Mouse (Mus musculus) T-helper 1 cell (primary cell): Measurements from ENCODE around the gene Sugp1.
"Not testable (repeated sequence)": the region's sequence is repeated elsewhere in the genome, so short reads cannot be mapped to it uniquely, and the experiment has no call there.

Source experiments
- in situ Hi-C: fragments of 300-600 bp; cut with MboI, MseI; formaldehyde crosslinking; loops from one replicate; pipeline ENCODE4 v1.15.1; 2025; ENCODE audit warnings: high pct_unique_total_duplicates

The Sugp1 gene

DNA sequence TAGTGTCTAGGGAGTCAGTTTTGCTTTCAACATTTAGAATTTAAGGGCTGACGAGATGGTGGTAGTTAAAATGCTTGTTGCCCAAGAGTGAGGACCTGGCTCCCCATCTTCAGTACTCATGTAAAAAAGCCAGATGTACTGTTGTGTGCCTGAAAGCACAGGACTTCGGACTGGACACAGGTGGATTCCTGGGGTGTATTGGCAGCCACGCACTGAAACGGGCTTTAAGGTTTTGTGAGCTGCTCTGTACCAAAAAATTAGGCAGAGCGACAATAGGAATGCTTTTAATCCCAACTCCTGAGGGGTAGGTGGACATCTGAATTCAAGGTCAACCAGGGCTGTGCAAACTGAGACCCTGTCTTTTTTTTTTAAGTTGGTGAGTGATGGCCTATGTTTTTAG is 1.4 kb downstream of the Sugp1 start:
- in situ Hi-C loops = no loop called here

DNA sequence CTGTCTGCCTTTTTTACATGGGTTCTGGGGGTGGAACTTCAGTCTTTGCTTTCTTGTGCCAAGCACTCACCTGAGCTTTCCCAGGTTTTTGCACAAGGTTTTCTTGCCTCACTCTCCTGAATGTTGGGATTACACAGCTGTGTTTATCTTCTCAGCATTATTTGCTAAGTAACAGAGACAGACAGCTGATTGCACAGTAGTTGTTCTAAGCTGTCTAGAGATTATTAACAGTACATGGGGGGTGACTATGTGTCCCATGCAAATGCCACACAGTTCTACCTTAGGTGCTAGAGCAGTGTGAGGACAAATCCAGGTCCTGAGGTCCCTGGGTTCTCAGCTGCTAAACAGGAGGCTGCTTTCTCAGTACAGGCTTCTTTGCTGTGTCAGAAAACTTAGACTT is 7.0 kb downstream of the Sugp1 start:
- in situ Hi-C loops = no loop called here

DNA sequence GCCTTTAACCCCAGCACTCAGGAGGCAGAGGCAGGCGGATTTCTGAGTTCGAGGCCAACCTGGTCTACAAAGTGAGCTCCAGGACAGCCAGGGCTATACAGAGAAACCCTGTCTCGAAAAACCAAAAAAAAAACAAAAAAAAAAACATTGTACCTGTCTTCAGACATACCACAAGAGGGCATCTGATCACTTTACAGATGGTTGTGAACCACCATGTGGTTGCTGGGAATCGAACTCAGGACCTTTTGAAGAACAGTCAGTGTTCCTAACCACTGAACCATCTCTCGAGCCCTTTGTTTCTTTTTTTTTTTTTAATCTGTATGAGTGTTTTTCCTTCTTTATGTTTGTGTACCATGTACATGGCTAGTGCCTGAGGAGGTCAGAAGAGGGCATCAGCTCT is 7.8 kb downstream of the Sugp1 start:
- in situ Hi-C loops = not testable (repeated sequence)

DNA sequence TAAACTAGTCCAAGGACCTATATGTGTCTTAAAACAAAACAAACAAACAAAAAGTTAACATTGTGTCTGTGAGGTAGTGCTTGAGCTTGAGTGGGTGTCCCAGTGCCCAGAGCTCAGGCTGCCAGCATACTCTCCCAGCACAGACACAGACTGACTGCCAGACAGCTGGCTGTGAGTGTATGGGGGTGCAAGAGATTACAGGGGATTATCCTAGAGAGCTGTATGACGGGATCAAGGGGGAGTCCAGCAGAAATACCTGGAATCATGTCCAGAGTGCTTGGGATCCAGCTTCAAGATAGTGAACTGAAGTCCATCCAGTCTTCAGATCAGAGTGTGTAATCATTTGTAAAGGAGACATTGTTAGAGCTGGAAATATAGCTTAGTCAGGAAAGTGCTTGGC is 15.1 kb downstream of the Sugp1 start:
- in situ Hi-C loops = no loop called here

DNA sequence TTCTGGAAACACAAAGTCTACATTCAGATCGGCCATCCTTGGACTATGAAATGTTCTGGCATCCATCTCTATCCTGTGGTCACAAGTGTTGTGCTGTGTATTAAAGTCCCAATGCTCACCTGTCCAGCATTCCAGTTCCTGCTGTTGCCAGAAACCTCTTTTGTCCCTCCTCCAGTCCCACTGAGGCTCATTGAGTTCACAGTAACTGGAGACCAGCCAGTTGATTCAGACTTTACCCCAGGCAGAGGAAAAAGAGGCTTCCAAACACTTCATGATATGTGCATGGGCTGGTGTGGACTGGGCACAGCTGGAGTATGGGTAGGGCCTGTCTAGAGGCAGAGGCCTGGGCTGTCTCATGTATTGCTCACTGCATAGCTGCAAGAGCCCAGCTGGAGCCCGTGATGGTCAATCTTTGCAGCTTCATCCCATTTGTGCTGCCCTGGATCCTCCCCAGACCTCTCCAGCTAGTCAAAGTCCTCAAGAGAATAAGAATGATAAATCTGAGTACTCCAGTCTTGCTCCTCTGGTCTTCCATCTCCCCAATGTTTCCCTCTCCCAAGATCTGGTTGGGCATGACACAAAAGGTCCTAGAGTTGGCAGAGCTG is 29.3 kb downstream of the Sugp1 start:
- in situ Hi-C loops = no loop called here

DNA sequence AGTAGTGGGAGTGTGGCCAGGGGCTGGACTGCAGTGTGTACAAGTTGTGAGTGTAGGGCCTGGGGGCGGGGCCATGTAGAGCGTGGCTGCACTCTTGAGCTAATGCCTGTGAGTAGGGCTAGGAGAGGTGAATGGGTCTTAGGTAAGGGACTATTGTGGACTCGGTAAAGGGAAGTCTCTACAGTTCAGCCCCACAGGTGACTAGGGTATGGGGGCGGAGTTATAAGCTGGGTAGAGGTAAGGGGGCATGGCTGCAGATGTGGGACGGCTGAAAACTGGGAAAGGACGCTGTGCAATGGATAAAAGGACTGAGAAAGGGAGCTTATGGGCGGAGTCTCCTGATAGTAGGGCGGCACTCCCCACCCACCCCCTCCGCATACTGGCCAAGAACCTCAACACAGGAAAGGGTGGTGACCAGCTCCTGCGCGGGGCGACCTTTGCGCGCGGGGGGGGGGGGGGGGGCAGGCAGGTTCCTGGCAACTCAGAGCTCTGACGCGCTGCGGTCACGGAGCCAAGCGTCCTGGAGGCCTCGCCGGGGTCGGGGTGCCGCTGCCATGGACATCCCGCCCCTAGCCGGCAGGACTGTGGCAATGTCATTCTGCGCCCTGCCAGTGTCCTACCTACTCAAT is 29.9 kb downstream of the Sugp1 start, which contains the start of gene Tm6sf2:
Gene Tm6sf2 (plus strand): TSS at position 484 of the 629 bp plus-strand sequence.
- in situ Hi-C loops = no loop called here

DNA sequence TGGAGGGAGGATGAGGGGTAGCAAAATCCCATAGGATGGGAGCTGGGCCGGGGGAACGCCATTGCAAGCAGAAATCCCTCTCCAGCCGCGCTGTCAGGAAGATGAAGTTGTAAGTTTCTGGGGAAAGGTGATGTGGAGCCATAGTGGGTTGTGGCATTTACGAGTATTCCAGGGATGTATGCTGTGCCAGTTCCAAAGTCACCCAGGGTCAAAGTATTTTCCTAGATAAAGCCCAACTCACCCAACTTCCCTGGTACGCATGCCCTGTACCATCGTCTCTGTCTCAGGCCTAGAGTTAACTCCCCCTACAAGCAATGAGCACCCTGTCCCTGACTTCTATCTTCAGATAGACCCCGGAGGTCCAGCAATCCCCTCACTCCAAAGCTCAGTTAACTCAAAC is 30.5 kb downstream of the Sugp1 start:
- in situ Hi-C loops = no loop called here

DNA sequence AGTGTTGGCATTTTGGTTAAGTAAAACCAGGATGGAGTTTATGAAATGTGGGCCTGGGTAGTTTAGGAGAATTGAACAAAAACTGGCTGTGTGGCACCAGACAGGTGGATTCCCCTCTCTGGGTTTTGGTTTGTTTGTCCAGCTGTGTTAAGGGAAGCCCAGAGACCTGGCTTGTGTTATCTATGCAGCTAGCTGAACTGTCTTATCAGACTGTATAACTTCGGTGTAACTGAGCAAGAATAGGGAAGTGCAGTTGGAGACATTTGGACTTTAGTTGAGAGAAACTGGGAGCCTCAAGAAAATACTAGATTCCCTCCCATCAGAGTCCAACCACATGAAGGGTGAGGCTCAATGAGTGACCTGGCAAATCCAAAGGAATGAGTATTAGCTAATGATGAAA is 31.1 kb downstream of the Sugp1 start:
- in situ Hi-C loops = no loop called here

DNA sequence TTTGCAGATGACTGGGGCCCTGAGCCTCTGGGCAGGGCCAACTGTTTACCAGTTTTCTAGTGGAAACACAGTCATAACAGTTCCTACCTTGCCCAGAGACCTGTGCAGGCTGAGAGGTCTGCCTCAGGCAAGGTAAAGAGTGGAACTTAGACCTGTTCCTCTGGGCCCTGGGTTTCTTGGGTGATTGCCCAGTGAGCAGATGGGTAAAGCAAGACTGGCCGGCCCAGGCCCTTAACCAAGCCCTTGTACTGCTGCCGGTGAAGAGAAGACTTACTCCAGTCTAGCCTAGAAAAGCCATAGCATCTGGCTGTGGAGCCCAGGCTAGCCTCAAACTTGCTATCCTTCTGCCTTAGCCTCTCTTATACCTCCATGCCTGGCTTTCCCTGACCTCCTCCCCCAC is 39.4 kb downstream of the Sugp1 start:
- in situ Hi-C loops = no loop called here

DNA sequence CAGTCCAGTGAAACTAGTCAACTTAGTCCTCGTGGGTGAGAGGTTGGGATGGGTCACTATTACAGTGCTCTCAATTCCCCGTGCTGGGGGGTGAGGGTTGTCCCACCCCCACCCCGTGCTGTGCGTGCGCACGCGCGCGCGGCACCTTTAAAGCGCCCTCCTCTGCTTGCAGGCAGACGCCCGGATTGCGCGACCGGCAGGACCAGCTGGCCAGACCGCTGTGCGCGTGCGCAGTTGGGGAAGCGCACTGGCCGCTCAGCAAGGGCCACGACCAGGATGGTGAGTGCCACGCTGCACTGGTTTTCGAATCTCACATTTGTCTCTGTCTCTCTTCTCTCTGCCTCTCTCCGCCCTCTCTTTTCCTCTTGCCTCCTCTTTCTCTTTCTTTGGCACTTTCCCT is 40.7 kb downstream of the Sugp1 start, which contains the start of gene Hapln4:
Gene Hapln4 (plus strand): TSS at position 173 of the 400 bp plus-strand sequence.
- in situ Hi-C loops = no loop called here

DNA sequence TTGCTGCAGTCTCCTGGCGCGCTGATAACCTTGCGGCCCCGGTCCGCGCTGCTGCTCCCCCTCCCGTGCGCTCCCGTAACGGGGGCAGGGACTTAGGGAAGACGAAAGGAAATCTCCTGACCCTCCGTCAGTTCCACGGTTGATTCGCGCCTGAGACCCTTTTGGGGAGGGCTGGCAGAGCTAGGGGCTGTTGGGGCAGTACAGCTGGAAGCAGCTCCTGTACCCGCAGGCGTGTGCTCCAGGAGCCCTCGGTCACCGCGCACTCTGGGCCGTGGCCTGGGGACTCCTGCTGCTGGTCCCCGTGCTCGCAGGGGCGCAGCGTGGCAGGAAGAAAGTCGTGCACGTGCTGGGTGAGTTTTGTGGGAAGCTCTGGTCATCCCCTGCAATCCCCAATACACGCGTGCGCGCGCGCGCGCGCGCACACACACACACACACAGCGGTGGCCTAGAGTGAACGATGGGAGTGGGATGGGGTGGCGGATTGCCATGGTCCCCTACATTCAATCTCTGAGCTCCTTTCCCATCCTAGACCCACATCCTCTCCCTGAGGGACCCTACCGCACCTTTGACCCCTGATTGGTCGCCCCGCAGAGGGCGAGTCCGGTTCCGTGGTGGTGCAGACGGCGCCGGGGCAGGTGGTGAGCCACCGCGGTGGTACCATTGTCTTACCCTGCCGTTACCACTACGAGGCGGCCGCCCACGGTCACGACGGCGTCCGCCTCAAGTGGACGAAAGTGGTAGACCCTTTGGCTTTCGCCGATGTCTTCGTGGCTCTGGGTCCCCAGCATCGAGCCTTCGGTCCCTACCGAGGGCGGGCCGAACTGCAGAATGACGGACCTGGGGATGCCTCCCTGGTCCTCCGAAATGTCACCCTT is 41.8 kb downstream of the Sugp1 start:
- in situ Hi-C loops = no loop called here

DNA sequence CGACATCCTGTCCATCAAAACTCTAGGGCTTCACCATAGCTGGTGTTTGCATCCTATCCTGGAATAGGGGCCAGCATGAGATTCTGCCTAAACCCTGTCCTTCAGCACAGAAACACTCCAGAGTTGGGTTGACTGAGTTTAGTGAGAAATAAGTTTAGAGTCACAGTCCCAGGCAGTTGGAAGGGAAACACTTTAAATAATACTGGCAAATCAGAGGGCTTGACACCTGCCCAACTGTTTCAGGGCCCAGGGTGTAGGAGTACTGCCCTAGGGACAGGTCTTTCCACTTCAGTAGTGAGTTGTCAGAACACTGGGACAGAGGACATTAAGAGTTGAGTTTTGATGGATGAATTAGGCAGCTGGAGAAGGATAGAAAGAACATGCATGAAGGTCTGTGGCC is 43.5 kb downstream of the Sugp1 start:
- in situ Hi-C loops = no loop called here

DNA sequence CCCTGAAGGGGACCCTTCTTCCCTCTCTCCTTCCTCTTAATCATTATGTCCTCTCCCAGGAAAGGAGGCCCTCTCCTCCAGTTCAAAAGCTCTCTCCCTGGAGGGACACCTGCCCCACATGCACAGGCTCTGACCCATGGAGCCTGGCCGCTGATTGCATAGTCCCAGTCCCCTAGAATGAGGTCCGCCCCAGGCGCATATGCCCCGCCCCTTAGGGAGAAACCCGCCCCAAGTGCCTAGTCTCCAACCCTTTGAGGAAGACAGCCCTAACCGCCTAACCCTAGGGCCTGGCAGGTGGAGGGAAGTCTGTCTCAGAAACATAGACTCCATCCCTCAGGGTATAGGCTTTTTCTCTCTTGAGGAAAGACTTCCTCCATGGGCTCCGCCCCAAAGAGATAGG is 44.6 kb downstream of the Sugp1 start:
- in situ Hi-C loops = no loop called here

DNA sequence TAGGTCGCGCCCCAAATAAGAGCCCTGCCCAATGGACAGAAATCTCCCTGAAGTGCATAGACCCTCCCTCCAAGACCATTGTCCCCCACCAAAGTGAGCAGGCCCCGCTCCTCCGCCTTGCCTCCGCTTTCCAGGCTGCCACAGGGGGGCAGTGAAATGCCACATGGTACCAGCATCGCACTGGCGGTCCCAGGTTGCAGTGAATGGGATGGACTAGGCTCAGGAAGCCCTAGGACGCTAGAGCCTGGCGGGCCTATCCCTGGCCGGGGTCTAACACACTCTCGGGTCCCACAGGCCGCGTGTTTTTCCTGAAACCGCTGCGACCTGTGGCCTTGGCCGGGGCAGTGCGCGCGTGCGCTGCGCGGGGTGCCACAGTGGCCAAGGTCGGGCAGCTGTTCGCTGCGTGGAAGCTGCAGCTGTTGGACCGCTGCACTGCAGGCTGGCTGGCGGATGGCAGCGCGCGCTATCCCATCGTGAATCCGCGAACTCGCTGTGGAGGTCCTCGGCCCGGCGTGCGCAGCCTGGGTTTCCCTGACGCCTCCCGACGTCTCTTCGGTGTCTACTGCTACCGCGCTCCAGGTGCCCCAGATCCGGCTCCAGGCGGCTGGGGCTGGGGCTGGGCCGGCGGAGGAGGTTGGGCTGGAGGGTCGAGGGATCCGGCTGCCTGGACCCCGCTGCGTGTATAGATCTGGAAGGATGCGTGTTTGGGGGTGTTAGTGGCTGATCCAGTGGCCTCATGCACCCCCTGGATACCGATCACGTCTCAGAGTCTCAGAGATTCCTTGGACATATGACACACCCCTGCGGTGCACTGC is 45.4 kb downstream of the Sugp1 start:
- in situ Hi-C loops = no loop called here

DNA sequence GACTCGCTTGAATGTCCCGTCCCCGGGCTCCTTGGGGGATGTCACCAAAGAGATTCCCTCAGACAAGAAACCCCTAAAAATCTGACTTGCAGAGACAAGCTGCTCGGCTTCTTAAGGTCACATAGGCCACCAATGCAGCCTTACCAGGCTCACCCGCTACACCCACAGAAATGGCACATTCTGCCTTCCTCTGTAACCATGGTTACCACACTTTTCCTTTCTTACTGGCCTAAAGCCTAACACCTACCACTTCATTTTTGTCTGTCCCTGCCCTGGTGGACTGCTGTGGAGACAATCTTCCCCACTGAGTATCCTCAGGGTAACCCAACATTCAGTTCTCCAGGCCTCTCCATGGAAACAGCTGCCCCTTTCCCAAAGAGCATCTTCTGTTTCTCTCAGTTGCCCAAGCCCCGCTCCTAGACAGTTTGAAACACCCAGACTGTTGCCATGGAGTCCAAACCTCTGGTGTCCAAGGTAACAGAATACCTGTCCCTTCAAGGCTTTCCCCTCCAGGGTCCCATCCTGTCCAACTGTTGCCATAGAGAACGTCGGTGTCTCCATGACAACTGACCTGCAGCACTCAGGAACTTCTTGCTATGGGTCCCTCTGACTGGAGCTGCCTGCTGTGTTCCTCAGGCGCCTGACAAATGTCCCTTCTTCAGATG is 46.8 kb downstream of the Sugp1 start:
- in situ Hi-C loops = no loop called here

DNA sequence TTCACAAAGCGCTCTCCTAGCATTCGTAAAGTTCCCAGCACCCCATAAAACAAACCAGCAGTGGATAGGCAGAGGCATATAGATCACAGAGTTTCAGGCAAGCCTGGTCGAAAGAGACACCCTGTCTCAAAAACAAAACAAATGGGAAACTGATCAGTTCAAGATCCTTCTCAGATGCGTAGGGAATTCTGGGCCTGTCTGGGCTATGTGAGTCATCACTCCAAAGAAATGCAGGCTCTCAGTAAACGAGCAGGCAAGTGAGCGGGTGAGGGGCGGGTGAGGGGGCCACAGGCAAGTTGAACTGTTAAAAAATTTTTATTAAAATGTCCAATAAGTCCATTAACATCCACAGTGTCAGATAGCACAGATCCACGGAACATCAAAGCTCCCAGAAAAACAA is 50.2 kb downstream of the Sugp1 start:
- in situ Hi-C loops = no loop called here

DNA sequence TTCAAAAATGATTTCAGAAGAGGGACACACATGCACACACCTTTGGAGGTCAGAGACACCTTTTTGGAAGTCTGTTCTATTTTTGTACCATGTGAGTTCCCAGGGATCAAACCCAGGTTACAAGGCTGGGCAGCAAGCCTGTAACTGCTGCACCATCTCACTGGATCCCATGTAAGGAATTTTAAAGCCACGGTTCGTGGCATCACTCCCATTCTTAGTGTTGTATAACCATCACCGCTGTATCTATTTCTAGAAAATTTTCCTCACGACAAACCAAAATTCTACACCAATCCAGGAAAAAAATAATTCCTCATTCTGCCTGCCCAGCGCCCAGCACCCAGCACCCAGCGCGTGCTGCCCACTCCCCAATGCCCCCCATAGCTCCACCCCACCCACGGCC is 56.7 kb downstream of the Sugp1 start:
- in situ Hi-C loops = no loop called here

DNA sequence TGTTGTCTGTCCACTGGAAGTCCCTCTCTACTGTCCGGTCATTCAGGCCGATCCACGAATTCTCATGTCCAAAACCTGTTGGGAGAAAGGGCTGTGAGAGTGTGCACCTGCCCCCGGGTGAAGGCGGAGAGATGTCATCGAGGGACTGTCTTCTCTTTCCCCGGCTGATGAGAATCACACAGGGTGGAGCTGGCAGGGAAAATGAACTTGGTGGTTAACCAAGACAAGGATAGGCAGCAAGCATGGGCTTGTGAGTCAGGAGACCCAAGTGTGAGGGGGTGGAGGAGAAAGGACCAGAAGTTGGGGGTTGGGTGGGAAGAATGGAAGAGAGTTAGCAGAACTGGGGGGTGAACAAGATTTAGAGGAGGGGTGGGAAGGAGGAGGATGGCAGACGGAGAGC is 57.6 kb downstream of the Sugp1 start:
- in situ Hi-C loops = loop anchor here (10.0 kb wide), 1 partner anchor 65 kb away; no protein-coding TSS in a partner anchor

DNA sequence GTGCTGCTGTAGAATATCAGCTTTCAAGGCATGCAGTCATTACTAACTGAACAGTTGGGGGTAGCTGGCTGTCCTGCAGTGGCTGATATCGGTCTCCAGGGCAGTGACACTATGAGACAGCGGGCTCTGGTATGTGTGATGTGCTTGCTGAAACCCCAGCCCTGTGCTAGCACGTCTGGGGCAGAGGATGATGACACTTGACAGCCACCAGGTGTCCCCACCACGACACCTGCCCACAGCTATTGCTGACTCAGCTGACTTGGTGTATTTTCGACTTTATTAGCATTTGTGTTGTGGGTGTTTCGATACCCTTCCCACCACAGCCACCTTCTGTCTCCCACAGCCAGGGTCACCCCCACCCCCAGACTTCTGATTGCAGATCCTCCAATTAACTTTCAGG is 61.9 kb downstream of the Sugp1 start:
- in situ Hi-C loops = loop anchor here (10.0 kb wide), 1 partner anchor 60 kb away; no protein-coding TSS in a partner anchor

DNA sequence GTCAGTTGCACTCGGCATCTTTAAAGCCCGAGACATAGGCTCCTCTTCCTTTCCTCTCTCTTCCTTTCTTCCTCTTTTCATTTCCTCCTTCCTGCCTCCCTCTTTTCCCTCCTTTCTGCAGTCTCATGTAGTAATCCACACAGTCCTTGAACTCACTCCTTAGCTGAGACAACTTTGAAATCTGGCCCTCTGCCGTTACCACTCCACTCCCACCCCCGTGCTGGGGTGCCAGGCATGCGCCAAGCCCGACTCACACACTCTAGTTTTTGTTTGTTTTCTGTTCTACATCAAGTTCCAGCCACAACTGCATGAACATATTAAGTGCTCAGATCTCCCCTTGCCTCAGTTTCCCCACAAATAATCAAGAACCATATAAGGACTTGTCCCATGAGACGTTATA is 62.3 kb downstream of the Sugp1 start:
- in situ Hi-C loops = loop anchor here (10.0 kb wide), 1 partner anchor 60 kb away; no protein-coding TSS in a partner anchor

DNA sequence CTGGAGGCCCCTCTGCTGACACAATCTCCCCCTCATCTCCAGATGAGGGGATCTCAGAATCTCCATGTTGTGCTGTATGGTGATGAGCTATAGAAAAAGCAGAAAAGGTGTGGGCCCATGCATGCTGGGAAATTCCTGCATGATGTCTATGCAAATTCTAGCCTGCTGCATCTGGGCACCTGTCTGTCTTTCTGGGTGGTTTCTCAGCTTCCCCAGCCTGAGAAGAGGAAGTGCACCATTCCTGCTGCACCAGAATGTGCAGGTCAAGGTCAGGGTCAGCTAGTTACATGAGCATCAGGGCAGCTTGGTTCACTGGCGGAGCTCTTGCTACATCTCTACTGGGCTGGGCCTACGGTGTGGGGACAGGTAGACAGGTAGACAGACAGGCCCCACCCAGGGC is 67.8 kb downstream of the Sugp1 start:
- in situ Hi-C loops = no loop called here
